Mouse (Mus musculus) testis, adult 2 months (tissue): ENCODE results near the gene Man2a2.

Experiments used
- CTCF ChIP-seq: fragments of 200-500 bp; IDR thresholded peaks from 2 replicates; pipeline ENCODE4 v1.5.1; 2012; ENCODE audit warnings: low read depth, mild to moderate bottlenecking, inconsistent platforms, low read length, moderate library complexity; ENCODE audit not compliant: control insufficient read depth, insufficient read depth, insufficient replicate concordance
- POLR2A ChIP-seq: fragments of 200-500 bp; IDR thresholded peaks from 2 replicates; pipeline ENCODE4 v1.6.1; 2012; ENCODE audit warnings: low read depth, mild to moderate bottlenecking, inconsistent platforms, low read length, moderate library complexity; ENCODE audit not compliant: control insufficient read depth

DNA sequence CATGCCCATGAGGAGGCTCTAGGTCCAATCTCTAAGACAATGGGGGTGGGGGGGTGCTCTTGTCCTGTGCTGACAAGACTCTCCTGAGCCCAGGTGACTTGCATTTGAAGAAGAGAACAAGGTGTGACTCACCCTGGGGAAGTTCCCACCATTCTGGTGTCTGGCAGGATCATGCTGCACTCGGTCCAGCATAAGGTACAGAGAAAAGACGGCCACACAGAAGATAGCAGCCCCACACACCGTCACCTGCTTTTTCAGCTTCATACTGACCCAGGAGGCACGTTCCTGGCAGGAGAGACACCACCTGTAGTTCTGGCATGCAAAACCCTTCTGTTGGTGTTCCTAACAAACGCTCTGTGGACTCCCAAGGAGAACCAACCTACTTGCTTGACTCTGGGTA is 1.7 kb downstream of the Man2a2 start:
- TF ChIP-seq CTCF (no peak), POLR2A (no peak)
